Mouse (Mus musculus) midbrain, embryonic 14.5 days (tissue): ENCODE measurements at regions not wholly inside any gene's neighbourhood (a gene's known extent, or its start where the extent isn't known, plus 50 kb on each side); places are given as distances from the start of the nearest gene placed in this dataset.

Source experiments
- ATAC-seq: fragments of 200-750 bp; cut with Nextera tagmentation; 2 replicates; pipeline ENCODE4 v1.8.0; 2017; ENCODE audit warnings: moderate number of reproducible peaks, moderate library complexity; ENCODE audit not compliant: low FRiP score, low TSS enrichment
- DNase-seq: peaks from one replicate; pipeline ENCODE4 v3.0.0-alpha.2; 2015
- H3K27ac ChIP-seq: fragments of 300-500 bp; sonication (generic); replicated peaks from 2 replicates; pipeline ENCODE4 v1.5.1; 2014; ENCODE audit warnings: mild to moderate bottlenecking, low read depth, low read length, moderate library complexity
- H3K27me3 ChIP-seq: fragments of 300-500 bp; sonication (generic); 2 replicates; pipeline ENCODE4 v1.6.1; 2014; ENCODE audit warnings: low read length, control low read depth, mixed read lengths; ENCODE audit not compliant: control insufficient read depth, insufficient read depth
- H3K36me3 ChIP-seq: fragments of 300-500 bp; sonication (generic); 2 replicates; pipeline ENCODE4 v1.6.1; 2014; ENCODE audit warnings: low read length, control low read depth; ENCODE audit not compliant: control insufficient read depth, insufficient read depth
- H3K4me1 ChIP-seq: fragments of 300-500 bp; sonication (generic); 2 replicates; pipeline ENCODE4 v1.6.1; 2014; ENCODE audit warnings: mild to moderate bottlenecking, antibody characterized with exemption, low read length, control low read depth; ENCODE audit not compliant: control insufficient read depth, insufficient read depth
- H3K4me2 ChIP-seq: fragments of 300-500 bp; sonication (generic); 2 replicates; pipeline ENCODE4 v1.6.1; 2014; ENCODE audit warnings: mild to moderate bottlenecking, low read length, moderate library complexity
- H3K4me3 ChIP-seq: fragments of 300-500 bp; sonication (generic); replicated peaks from 2 replicates; pipeline ENCODE4 v1.5.1; 2014; ENCODE audit warnings: low read depth, low read length
- H3K9ac ChIP-seq: fragments of 300-500 bp; sonication (generic); replicated peaks from 2 replicates; pipeline ENCODE4 v1.6.1; 2014; ENCODE audit warnings: mild to moderate bottlenecking, low read length, moderate library complexity
- H3K9me3 ChIP-seq: fragments of 300-500 bp; sonication (generic); 2 replicates; pipeline ENCODE4 v1.6.1; 2016; ENCODE audit warnings: low read length, control low read depth, mixed read lengths; ENCODE audit not compliant: control insufficient read depth
- WGBS: fragments of 180-500 bp; shearing (Covaris S2); extraction: QIAGEN DNeasy Blood & Tissue Kit; methylation state at CpG from one replicate; pipeline ENCODE4 v1.1.7; 2014; 5-methylcytosine and 5-hydroxymethylcytosine counted together

- Histone ChIP-seq H3K36me3 (no peaks in the 10 kb centered on the region), H3K4me2 (no peak overlapping the region), H3K9me3 (no peaks in the 10 kb centered on the region), H3K27me3 (no peaks in the 10 kb centered on the region), H3K4me3 (no peak overlapping the region), H3K4me1 (no peaks in the 10 kb centered on the region), H3K9ac (no peak overlapping the region), H3K27ac (no peak overlapping the region)
- no peak for ATAC-seq
- peak; percentile 15 for DNase-seq
Observed at GRCm38 (mm10) chr15:29199988-29200387, 972.4 kb upstream of the Ctnnd2 start.

DNA sequence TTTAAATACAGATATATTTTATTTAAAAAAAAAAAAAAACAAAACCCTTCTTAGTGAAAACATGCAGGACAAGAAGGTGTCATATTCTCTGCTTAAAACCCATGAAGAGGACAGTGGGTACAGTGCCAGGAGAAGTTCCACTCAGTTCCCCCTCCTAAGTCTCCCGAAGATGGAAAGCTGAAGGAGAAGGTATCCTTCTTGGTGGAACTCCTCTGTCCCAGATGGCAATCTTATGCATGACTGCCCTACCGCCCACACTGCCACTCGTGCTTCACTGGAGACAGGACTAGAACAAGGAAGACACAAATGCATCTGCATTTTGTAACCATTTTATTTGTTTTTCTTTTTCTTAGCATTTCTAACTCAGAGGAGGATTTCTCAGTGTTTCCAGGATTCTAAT is 948.7 kb upstream of the Ctnnd2 start:
- Histone ChIP-seq H3K9me3 (no peaks in the 10 kb centered on the region), H3K36me3 (no peaks in the 10 kb centered on the region), H3K27me3 (no peaks in the 10 kb centered on the region), H3K4me3 (no peak overlapping the region), H3K27ac (no peak overlapping the region), H3K4me1 (no peaks in the 10 kb centered on the region), H3K9ac (no peak overlapping the region), H3K4me2 (no peak overlapping the region)
- DNase-seq: no peak
- no peak for ATAC-seq
- WGBS: 45% methylated on average over 3 of the region's 3 CpGs

GRCm38 (mm10) chr15:29226889-29227288 is 945.5 kb upstream of the Ctnnd2 start:
- no peak overlapping the region for H3K4me3 ChIP-seq
- H3K4me2 ChIP-seq: no peak overlapping the region
- H3K27ac ChIP-seq: no peak overlapping the region
- no peaks in the 10 kb centered on the region for H3K9me3 ChIP-seq
- 95% methylated on average over 1 of the region's 1 CpGs for WGBS
- no peaks in the 10 kb centered on the region for H3K27me3 ChIP-seq
- no peak overlapping the region for H3K9ac ChIP-seq
- DNase-seq: no peak
- ATAC-seq: no peak
- no peaks in the 10 kb centered on the region for H3K4me1 ChIP-seq
- no peaks in the 10 kb centered on the region for H3K36me3 ChIP-seq

- Histone ChIP-seq H3K9ac (no peak overlapping the region), H3K9me3 (no peaks in the 10 kb centered on the region), H3K27ac (no peak overlapping the region), H3K27me3 (no peaks in the 10 kb centered on the region), H3K4me1 (no peaks in the 10 kb centered on the region), H3K36me3 (no peaks in the 10 kb centered on the region), H3K4me2 (no peak overlapping the region), H3K4me3 (no peak overlapping the region)
- DNase-seq: no peak
- no peak for ATAC-seq
Observed at GRCm38 (mm10) chr15:29234635-29235034, 937.8 kb upstream of the Ctnnd2 start.

DNA sequence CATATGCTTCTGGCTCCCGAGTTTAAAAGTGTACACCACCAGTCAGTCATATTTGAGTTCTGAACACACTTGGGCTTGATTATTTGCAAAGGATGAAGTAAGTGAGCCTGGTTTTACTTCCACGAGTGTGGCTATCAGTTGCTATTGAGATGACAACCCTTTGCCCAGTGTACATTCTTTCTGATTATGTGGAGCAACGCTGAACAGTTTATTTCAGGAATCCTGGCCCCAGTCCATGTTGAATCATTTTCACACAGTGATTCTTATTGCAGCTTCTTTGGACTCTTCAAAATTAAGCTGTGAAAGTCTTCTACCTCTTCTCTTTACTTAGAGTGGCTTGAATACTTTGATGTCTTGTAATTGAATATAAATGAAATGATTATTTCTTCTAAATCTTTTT is 917.2 kb upstream of the Ctnnd2 start:
- WGBS: 88% methylated on average over 3 of the region's 3 CpGs

GRCm38 (mm10) chr15:29266767-29267166 is 905.6 kb upstream of the Ctnnd2 start:
- DNase-seq: no peak
- 67% methylated on average over 1 of the region's 1 CpGs for WGBS
- no peak overlapping the region for H3K9ac ChIP-seq

More for the DNA sequence above, 917.2 kb upstream of the Ctnnd2 start:
- Histone ChIP-seq H3K27ac (no peak overlapping the region), H3K36me3 (no peaks in the 10 kb centered on the region), H3K9me3 (no peaks in the 10 kb centered on the region), H3K4me2 (no peak overlapping the region), H3K4me1 (no peaks in the 10 kb centered on the region), H3K27me3 (no peaks in the 10 kb centered on the region), H3K4me3 (no peak overlapping the region), H3K9ac (no peak overlapping the region)
- DNase-seq: no peak
- no peak for ATAC-seq

GRCm38 (mm10) chr15:29296454-29296853 is 875.9 kb upstream of the Ctnnd2 start:
- H3K27me3 ChIP-seq: no peaks in the 10 kb centered on the region
- no peak for ATAC-seq
- no peaks in the 10 kb centered on the region for H3K9me3 ChIP-seq

More at GRCm38 (mm10) chr15:29266767-29267166, 905.6 kb upstream of the Ctnnd2 start:
- Histone ChIP-seq H3K27ac (no peak overlapping the region), H3K36me3 (no peaks in the 10 kb centered on the region), H3K27me3 (no peaks in the 10 kb centered on the region), H3K4me2 (no peak overlapping the region), H3K4me3 (no peak overlapping the region), H3K4me1 (no peaks in the 10 kb centered on the region), H3K9me3 (no peaks in the 10 kb centered on the region)
- no peak for ATAC-seq

More at GRCm38 (mm10) chr15:29296454-29296853, 875.9 kb upstream of the Ctnnd2 start:
- no peak for DNase-seq
- H3K4me3 ChIP-seq: no peak overlapping the region
- no peak overlapping the region for H3K27ac ChIP-seq
- H3K4me2 ChIP-seq: no peak overlapping the region
- no peaks in the 10 kb centered on the region for H3K4me1 ChIP-seq
- H3K9ac ChIP-seq: no peak overlapping the region
- no peaks in the 10 kb centered on the region for H3K36me3 ChIP-seq
- 84% methylated on average over 2 of the region's 2 CpGs for WGBS
